Mouse (Mus musculus): Measurements from ENCODE around the gene Olfr1058. TPM values are rescaled to one million over a fixed set of nuclear protein-coding genes. Genes with fewer than 3 reads are reported as not detected.

The Olfr1058 gene
- polyA plus RNA-seq, 1 experiment from 2014 or later, result not detected

DNA sequence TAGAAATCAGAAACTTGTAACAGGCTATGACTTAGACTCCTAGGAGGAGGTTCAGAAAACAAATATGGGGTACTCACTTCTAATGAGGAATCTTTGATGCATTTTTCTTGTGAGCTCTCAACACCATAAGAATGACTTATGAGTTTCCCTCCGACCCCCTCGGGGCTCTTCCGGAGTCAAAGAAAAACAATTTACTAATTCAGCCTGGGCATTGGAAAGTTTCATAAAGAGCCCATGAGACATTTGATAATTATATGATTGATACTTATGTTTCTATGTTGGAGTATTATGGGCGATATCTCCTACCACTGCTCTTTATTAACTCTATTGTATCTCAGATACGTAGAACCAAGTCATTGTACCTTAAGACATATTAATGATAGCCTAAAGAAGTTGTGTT lies 38.2 kb downstream of the Olfr1058 start, which contains the start of gene Olfr1055:
Gene Olfr1055, minus strand, starts transcription at position 101 of the 400 bp plus-strand sequence.
- H3K27me3 ChIP-seq (ENCODE audit: control insufficient read depth, insufficient read depth, low read length), result no peaks in the 10 kb centered on the region
- no peak within 1 kb of the TSS for H3K27ac ChIP-seq (replicated peaks; ENCODE audit: low read depth, low read length)
- DNase-seq (ENCODE audit: low spot score), result no peak
- no peaks in the 10 kb centered on the region for H3K36me3 ChIP-seq (ENCODE audit: control insufficient read depth, insufficient read depth, low read length)
- no peak within 1 kb of the TSS for H3K9ac ChIP-seq (ENCODE audit: low read length)
- 93% methylated on average over 5 of the region's 5 CpGs for whole genome bisulfite sequencing
- ATAC-seq (ENCODE audit: insufficient number of reproducible peaks, low FRiP score, low TSS enrichment, low read depth), result no peak
- H3K4me1 ChIP-seq (ENCODE audit: control insufficient read depth, insufficient read depth, low read length), result no peaks in the 10 kb centered on the region
- no peak within 1 kb of the TSS for H3K4me3 ChIP-seq (ENCODE audit: low read depth, low read length)
- H3K9me3 ChIP-seq (ENCODE audit: control insufficient read depth, low read length), result no peaks in the 10 kb centered on the region
- no peak within 1 kb of the TSS for H3K4me2 ChIP-seq (ENCODE audit: low read depth, severe bottlenecking)

DNA sequence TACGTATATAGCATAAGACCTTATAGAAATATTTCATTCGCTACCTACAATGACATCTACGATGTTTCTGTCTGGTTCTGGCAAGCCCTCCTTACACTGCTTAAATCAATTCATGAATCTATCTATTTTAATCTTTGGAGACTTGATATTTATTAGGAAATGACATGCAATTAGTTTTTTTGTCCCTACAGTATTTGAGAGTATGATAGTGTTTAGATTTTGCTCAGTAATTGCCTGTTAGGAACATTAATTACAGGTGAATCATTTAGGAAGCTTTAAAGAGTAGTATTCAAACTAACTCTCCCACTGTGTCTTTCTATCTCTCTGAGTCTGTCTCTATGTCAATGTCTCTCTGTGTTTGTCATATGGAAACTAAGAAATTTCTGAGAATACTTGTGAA lies 53.0 kb downstream of the Olfr1058 start, which contains the start of gene Olfr1054:
Gene Olfr1054, minus strand, starts transcription at position 101 of the 400 bp plus-strand sequence.
- ATAC-seq (ENCODE audit: insufficient number of reproducible peaks, low FRiP score, low TSS enrichment, low read depth), result no peak
- Histone ChIP-seq H3K27ac (replicated peaks; ENCODE audit: low read depth, low read length) (no peak within 1 kb of the TSS), H3K4me2 (ENCODE audit: low read depth, severe bottlenecking) (no peak within 1 kb of the TSS), H3K4me3 (ENCODE audit: low read depth, low read length) (no peak within 1 kb of the TSS), H3K36me3 (ENCODE audit: control insufficient read depth, insufficient read depth, low read length) (no peaks in the 10 kb centered on the region), H3K9ac (ENCODE audit: low read length) (no peak within 1 kb of the TSS), H3K4me1 (ENCODE audit: control insufficient read depth, insufficient read depth, low read length) (no peaks in the 10 kb centered on the region), H3K9me3 (ENCODE audit: control insufficient read depth, low read length) (no peaks in the 10 kb centered on the region), H3K27me3 (ENCODE audit: control insufficient read depth, insufficient read depth, low read length) (no peaks in the 10 kb centered on the region)
- 92% methylated on average over 3 of the region's 3 CpGs for WGBS
- no peak for DNase-seq (ENCODE audit: low spot score)

Other genes with a start within 250 kb of the Olfr1058 start
- gene Olfr1040, start 241.8 kb downstream of the Olfr1058 start, polyA plus RNA-seq (2014; fragmentation: Nextera tagmentation; extraction: Ambion mirVana), result not detected in 2 replicates
- not detected in 2 replicates for gene Olfr1042, start 226.7 kb downstream of the Olfr1058 start, polyA plus RNA-seq (2014; fragmentation: Nextera tagmentation; extraction: Ambion mirVana)
- not detected in 2 replicates for gene Olfr1043, start 221.0 kb downstream of the Olfr1058 start, polyA plus RNA-seq (2014; fragmentation: Nextera tagmentation; extraction: Ambion mirVana)
- gene Olfr1044, start 210.7 kb downstream of the Olfr1058 start, polyA plus RNA-seq (2014; fragmentation: Nextera tagmentation; extraction: Ambion mirVana), result not detected in 2 replicates
- gene Olfr52, start 202.9 kb downstream of the Olfr1058 start, polyA plus RNA-seq (2014; fragmentation: Nextera tagmentation; extraction: Ambion mirVana), result not detected in 2 replicates
- gene Olfr1045, start 185.6 kb downstream of the Olfr1058 start, polyA plus RNA-seq (2014; fragmentation: Nextera tagmentation; extraction: Ambion mirVana), result not detected in 2 replicates
- not detected in 2 replicates for gene Olfr1046, start 169.2 kb downstream of the Olfr1058 start, polyA plus RNA-seq (2014; fragmentation: Nextera tagmentation; extraction: Ambion mirVana)
- not detected in 2 replicates for gene Olfr1047, start 157.2 kb downstream of the Olfr1058 start, polyA plus RNA-seq (2014; fragmentation: Nextera tagmentation; extraction: Ambion mirVana)
- gene Olfr1048, start 148.3 kb downstream of the Olfr1058 start, polyA plus RNA-seq (2014; fragmentation: Nextera tagmentation; extraction: Ambion mirVana), result not detected in 2 replicates
- not detected in 2 replicates for gene Olfr1049, start 130.2 kb downstream of the Olfr1058 start, polyA plus RNA-seq (2014; fragmentation: Nextera tagmentation; extraction: Ambion mirVana)
- gene Olfr1051, start 109.5 kb downstream of the Olfr1058 start, polyA plus RNA-seq (2014; fragmentation: Nextera tagmentation; extraction: Ambion mirVana), result not detected in 2 replicates
- not detected in 2 replicates for gene Olfr1052, start 96.1 kb downstream of the Olfr1058 start, polyA plus RNA-seq (2014; fragmentation: Nextera tagmentation; extraction: Ambion mirVana)
- gene Olfr1053, start 73.3 kb downstream of the Olfr1058 start, polyA plus RNA-seq (2014; fragmentation: Nextera tagmentation; extraction: Ambion mirVana), result not detected in 2 replicates
- not detected in 2 replicates for gene Olfr1054, start 53.1 kb downstream of the Olfr1058 start, polyA plus RNA-seq (2014; fragmentation: Nextera tagmentation; extraction: Ambion mirVana)
- gene Olfr1055, start 38.3 kb downstream of the Olfr1058 start, polyA plus RNA-seq (2014; fragmentation: Nextera tagmentation; extraction: Ambion mirVana), result not detected in 2 replicates
- gene Olfr1056, start 26.1 kb downstream of the Olfr1058 start, polyA plus RNA-seq (2014; fragmentation: Nextera tagmentation; extraction: Ambion mirVana), result not detected in 2 replicates
- gene Olfr1057, start 10.2 kb downstream of the Olfr1058 start, polyA plus RNA-seq (2014; fragmentation: Nextera tagmentation; extraction: Ambion mirVana), result not detected in 2 replicates
- not detected in 2 replicates for gene Olfr1061, start 25.5 kb upstream of the Olfr1058 start, polyA plus RNA-seq (2014; fragmentation: Nextera tagmentation; extraction: Ambion mirVana)
- gene Olfr1062, start 38.2 kb upstream of the Olfr1058 start, polyA plus RNA-seq (2014; fragmentation: Nextera tagmentation; extraction: Ambion mirVana), result not detected in 2 replicates
- not detected in 2 replicates for gene Olfr1065, start 62.0 kb upstream of the Olfr1058 start, polyA plus RNA-seq (2014; fragmentation: Nextera tagmentation; extraction: Ambion mirVana)
- gene Olfr1066, start 67.7 kb upstream of the Olfr1058 start, polyA plus RNA-seq (2014; fragmentation: Nextera tagmentation; extraction: Ambion mirVana), result not detected in 2 replicates
- gene Olfr228, start 98.8 kb upstream of the Olfr1058 start, polyA plus RNA-seq (2014; fragmentation: Nextera tagmentation; extraction: Ambion mirVana), result not detected in 2 replicates
- not detected in 2 replicates for gene Olfr1076, start 119.9 kb upstream of the Olfr1058 start, polyA plus RNA-seq (2014; fragmentation: Nextera tagmentation; extraction: Ambion mirVana)
- not detected in 2 replicates for gene Olfr1079, start 153.9 kb upstream of the Olfr1058 start, polyA plus RNA-seq (2014; fragmentation: Nextera tagmentation; extraction: Ambion mirVana)
- gene Olfr1080, start 169.7 kb upstream of the Olfr1058 start, polyA plus RNA-seq (2014; fragmentation: Nextera tagmentation; extraction: Ambion mirVana), result not detected in 2 replicates
- gene Olfr1082, start 210.4 kb upstream of the Olfr1058 start, polyA plus RNA-seq (2014; fragmentation: Nextera tagmentation; extraction: Ambion mirVana), result not detected in 2 replicates

Data from limb, embryonic 11.5 days (tissue).